Mouse (Mus musculus): ENCODE measurements around the gene Pi4ka.

The Pi4ka gene

GRCm38 (mm10) chr16:17271124-17271523 lies 135.0 kb downstream of the Pi4ka start:
- no peak for DNase-seq

- no peak for DNase-seq
These were observed 136.2 kb downstream of the Pi4ka start for GRCm38 (mm10) chr16:17269872-17270271.

GRCm38 (mm10) chr16:17267937-17268336 lies 138.2 kb downstream of the Pi4ka start:
- no peak for DNase-seq

- no peak for DNase-seq
These were observed 140.0 kb downstream of the Pi4ka start for GRCm38 (mm10) chr16:17266113-17266512.

- no peak for DNase-seq
These were observed 144.8 kb downstream of the Pi4ka start for GRCm38 (mm10) chr16:17261341-17261740.

GRCm38 (mm10) chr16:17258917-17259316 lies 147.2 kb downstream of the Pi4ka start:
- no peak for DNase-seq

GRCm38 (mm10) chr16:17257359-17257821 lies 148.7 kb downstream of the Pi4ka start:
- no peak for DNase-seq

- DNase-seq = no peak
These were observed 150.8 kb downstream of the Pi4ka start for GRCm38 (mm10) chr16:17255270-17255669.

- DNase-seq = no peak
These were observed 152.0 kb downstream of the Pi4ka start for GRCm38 (mm10) chr16:17254005-17254597.

- DNase-seq = no peak
These were observed 153.3 kb downstream of the Pi4ka start for GRCm38 (mm10) chr16:17252841-17253240.

- no peak for DNase-seq
These were observed 153.9 kb downstream of the Pi4ka start for GRCm38 (mm10) chr16:17252086-17252726.

GRCm38 (mm10) chr16:17251539-17251938 lies 154.6 kb downstream of the Pi4ka start:
- no peak for DNase-seq

- DNase-seq = no peak
These were observed 157.0 kb downstream of the Pi4ka start for GRCm38 (mm10) chr16:17249135-17249534.

GRCm38 (mm10) chr16:17247727-17248126 lies 158.4 kb downstream of the Pi4ka start:
- no peak for DNase-seq

GRCm38 (mm10) chr16:17244996-17245395 lies 161.1 kb downstream of the Pi4ka start:
- DNase-seq = no peak

GRCm38 (mm10) chr16:17243731-17244130 lies 162.4 kb downstream of the Pi4ka start:
- no peak for DNase-seq

GRCm38 (mm10) chr16:17239409-17239808 lies 166.7 kb downstream of the Pi4ka start:
- no peak for DNase-seq

- DNase-seq = no peak
These were observed 168.5 kb downstream of the Pi4ka start for GRCm38 (mm10) chr16:17237634-17238033.

GRCm38 (mm10) chr16:17234916-17235665 lies 171.0 kb downstream of the Pi4ka start:
- DNase-seq = peak; percentile 25

GRCm38 (mm10) chr16:17234499-17234895 lies 171.6 kb downstream of the Pi4ka start:
- peak; percentile 69 for DNase-seq

- DNase-seq = peak; percentile 40
These were observed 172.2 kb downstream of the Pi4ka start for GRCm38 (mm10) chr16:17233702-17234498.

- DNase-seq = peak; percentile 88
These were observed 173.1 kb downstream of the Pi4ka start, which contains the start of gene Hic2 for GRCm38 (mm10) chr16:17232794-17233701. Hic2 (plus strand) TSS chr16:17233572.
